Mouse (Mus musculus): ENCODE data around the gene Saysd1.
A peak's percentile ranks its signal among the peaks of the same experiment; 100 is the strongest.

Saysd1 gene

DNA sequence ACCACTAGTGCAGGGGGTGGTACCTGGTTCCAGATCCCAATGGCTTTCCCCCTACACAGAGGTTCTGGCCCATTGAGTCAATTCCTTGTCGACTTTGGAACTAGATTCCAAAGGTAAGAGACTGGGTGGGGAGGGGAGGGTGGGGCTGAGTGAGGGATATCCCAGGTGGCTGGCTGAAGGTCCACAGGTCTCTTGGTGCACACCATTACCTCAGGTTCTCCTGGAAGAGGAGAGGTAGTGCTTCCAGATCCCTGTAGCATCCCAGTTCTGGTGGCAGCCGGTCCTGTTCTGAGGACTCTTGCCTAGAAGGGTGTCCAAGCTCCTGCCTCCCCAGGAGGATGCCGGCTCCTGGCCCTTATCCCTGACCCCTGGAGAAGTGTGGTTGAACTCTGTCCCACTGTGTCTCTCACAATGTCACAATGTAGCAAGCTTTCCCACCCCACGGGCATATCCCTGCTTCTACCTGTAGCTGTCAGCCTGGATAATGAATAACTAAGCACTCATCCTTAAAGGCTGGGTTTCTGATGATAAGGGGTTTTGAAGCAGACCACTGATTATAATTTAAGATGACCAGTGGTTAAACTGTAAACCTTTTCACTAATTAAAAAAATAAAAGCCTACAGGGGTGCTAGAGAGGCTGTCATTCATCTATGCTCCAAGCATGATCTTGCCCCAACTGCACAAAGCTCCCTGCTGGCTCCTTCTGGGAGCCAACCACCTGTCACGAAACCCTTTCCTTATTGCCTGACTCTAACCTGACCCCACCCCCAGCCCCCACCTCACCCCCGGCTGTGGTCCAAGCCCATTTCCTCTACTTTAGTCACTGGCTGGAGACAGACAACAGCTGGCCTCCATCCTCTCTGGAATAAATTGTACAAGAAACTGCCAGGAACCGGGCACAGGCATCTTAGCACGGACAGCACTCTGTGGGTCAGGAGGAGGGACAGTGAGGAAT, 20.7 kb upstream of the Saysd1 start:
- DNase-seq = no peak

DNA sequence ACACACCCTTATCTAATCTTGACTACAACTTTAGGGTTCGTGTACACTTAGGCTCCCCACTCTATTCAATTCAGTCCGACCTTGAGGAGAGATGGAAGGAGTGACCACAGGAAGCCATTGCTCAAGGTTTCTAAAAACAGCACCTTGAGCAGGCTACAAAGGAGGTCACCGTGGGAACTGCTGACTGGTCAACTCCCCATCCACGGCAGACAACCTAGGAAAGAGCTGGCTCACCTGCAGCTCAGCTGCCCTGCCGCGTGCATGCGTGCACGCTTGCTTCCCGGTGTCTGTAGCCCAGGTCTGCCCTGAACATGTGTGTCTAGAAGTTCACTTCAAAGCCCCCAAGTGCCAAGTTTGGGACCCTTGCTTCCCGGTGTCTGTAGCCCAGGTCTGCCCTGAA, 19.3 kb upstream of the Saysd1 start:
- no peak for DNase-seq

DNA sequence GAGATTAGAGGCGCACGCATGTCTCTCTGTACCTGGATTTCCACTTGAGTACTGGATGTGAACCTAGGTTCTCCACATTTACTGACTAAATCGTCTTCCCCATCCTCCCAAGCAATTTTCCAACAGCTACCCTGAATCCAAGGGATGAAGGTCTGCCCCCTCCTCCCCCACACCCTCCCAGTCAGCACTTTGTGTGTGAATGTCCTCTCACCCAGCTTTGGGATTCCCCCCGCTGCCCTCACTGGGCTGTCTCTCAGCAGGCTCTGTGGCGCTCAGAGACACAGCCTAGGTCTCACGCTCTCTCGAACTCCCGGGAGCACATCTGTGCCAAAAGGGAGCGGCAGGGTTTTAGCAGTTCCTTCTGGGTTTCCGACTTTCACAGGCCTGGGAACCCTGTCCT, 17.4 kb upstream of the Saysd1 start:
- no peak for DNase-seq

DNA sequence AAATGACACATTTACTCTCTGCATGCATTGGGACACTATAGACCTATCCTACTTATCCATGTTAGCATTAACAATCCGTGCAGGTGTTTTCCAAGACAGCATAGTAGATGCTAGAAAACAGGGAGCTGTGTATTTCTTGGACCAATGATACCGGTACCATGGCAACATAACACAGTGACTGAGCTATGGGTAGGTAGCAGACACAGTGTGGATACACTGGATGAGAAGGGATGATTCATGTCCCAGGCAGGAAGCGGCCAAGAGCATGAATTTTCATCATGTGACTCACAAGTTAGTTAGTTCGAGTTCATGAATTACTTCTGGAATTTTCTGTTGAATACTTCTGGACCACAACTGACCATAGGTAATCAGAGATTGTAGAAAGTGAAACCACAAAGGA, 16.6 kb upstream of the Saysd1 start:
- no peak for DNase-seq

DNA sequence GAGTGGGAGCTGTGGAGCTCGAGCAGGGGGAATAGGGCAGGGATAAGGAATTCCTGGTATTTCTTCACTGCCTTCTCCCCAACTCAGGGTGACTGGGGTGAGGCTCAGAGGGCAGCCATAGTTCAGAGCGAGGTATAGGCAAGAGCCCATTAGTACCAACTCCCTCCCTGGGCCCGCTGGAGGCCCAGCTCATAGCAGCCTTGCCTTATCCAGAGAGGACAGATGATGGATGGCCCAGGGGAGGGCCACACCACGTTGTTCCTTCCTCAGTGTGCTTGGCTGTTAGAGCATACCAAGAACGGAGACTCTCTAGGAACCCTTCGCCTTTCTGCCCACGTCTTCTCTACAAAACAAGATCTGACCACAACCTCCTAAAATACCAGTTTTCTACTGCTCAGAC, 15.9 kb upstream of the Saysd1 start:
- DNase-seq = no peak

DNA sequence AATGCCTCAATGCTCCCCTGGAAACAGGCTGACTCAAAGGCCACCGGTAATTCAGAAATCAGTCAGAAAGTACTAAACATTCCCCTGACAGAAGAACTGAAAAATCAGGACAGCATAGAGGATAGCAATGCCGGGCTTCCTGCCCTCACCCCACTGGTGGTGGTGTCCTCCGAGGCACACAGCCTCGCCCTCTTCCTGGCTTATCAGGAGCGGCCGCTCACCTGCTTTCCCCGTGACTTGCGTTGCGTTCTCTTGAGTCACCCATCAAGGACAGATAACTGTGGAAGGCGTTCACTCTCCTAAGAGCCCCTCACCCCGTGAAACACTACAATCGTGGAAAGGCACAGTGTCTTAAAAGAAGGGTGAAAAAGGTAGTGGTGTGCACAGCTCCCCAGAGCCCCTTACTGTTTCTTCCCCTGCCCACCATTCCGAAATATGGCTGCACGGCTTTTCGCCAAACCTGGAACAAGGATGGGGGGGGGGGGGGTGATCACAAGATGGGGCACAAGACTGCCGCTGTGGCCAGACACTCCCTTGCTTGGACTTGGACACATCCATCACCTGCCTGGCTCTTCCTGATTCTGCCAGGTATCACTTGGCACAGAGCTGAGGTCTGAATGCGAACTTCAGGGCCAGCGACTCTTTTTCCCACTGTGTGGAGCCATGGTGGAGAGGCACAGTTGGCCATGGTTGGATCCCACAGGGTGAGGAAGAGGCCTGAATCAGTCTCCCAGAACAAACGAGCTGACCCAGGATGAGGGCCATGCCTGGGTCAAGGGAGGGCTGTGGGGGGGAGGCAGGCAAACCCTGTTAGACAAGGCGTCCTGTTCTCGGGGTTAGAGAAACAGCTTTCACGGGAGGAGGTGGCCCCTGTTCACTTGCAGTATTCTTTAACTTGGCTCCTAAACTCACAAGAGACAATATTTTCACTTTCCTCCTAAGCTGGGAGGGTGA, 11.1 kb upstream of the Saysd1 start:
- no peak for DNase-seq

DNA sequence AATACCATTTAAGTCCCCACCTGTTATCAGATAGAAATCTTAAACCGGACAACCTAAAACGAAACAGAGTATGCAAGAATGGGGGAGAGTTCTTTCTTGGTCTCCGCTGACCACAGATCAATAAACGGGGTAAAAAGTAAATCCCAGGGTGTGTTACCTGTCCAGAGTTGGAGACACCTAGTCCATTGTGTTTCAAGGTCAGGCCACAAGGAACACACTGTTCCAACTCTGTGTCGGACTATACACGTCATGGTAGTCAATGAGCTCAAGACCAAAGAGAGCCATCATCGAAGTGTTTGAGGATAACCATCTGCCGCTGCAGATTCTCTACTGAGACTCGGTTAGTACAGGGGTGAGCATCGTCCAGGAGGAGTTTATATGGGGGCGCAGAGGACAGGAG, 10.2 kb upstream of the Saysd1 start:
- DNase-seq = no peak

DNA sequence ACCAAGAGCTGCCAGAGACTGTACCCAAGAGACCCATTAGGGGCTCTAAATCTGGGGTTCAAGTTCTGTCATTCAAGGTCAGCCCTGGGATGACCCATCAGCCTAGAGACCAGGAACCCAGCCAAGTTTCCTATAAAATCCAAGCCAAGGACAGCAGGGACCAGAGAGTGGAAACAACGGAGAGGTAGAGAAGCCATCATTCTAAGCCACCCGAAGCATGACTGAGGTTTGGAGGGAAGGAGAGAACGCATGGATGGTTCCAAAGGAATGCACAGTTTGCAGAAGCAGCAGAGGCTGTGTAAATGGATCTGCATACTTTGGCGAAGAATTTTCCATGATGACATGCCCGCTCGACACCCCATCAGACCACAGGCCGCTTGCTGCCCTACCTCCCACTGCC, 9.5 kb upstream of the Saysd1 start:
- no peak for DNase-seq

DNA sequence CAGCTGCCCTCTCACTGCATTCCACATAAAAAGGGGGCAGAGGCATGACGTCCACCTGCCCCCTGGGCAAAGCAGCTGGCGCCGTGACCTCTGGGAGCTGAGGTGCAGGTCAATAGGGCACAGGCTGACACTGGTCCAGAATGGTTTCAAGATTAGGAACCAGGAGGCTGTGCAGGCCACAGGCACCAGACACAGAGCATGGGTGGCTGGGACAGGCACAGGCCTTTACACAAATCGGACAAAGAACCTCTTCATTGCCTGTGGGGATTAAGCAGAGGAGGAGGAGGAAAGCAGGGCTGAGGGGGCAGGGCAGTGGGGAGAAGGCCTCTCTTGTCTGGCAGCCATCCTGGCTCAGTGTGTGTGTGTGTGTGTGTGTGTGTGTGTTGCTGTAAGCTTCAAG, 5.8 kb upstream of the Saysd1 start:
- peak; percentile 23 for DNase-seq

DNA sequence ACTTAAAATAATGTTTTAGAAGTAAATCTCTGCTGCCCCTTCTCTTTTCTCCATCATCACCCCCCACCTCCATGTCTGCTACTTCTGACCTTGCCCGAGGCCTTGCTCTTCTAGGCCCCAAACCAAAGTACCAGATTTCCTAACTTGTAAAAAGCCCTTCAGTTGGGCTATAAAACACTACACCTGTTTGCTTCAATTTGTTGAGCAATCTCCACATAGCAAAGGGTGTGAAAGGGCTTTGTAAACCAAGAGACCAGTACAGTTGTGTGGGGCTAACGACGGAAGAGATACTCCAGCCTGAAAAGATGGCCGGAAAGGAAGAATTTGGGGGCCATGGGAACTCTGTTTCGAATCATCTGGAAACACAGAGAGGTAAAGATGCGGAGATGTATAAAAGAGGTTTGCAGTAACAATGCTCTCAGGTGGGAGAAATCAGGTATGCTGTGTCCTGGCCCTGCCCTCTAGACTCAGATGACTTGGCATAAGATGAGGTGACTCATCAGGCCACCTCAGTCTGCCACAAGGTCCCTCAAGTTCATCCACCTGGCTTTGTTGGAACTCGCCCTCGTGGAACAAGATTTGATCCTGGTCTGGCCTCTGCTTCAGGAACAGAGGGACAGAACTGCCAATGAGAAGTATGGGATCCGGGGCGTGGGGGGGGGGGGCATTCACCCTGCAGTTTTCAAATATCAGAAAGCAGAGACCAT, 3.2 kb downstream of the Saysd1 start:
- DNase-seq = no peak

DNA sequence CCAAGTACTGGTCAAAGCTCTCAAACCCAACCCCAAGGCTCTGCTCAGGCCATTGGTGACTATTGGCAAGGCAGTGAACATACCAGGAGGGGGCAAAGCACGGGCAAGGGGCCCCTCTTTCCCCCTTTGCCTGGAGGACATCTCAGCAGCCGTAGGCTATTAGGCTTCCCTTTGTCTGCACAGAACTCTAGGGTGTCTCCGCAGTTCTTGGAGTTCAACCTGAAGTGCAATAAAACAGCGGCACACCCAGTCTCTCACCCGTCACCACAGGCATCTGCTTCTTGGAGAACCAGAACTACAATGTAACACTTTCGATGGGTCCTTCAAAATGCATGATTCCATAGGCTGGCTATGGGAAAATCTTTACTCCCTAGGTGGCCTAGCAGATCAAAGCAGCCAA, 10.2 kb downstream of the Saysd1 start:
- DNase-seq = no peak

DNA sequence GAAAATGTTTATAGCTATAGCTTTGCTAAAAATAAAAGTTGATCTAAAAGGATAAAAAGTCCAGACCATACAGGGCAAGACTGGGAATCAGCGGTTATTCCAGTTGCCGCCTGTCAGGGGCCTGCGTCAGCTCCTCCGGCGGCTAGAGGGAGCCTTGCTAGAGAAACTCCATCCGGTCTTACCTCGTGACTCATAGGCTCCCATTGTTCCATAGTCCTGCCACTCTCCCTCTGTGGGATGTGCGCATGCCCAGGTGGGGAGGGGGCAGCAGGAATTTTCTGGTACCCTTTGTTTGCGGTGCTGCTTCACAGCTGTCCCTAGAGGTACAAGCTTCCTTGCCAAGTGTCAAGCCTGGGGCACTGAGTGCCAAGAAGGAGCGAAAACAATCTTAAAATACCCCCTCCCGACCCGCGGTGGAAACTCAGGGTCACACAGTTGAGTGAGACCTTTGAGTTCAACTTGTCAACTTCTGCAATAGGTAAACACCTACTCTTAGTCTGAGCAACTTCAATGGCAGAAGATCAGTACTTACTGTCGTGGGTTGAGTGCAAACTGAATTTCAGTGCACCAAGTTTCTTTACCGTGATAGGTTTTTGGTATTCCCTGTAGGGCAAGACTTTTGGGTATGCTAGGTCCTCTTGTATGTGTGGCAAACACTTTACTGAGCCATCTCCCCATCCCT, 10.8 kb downstream of the Saysd1 start:
- no peak for DNase-seq

DNA sequence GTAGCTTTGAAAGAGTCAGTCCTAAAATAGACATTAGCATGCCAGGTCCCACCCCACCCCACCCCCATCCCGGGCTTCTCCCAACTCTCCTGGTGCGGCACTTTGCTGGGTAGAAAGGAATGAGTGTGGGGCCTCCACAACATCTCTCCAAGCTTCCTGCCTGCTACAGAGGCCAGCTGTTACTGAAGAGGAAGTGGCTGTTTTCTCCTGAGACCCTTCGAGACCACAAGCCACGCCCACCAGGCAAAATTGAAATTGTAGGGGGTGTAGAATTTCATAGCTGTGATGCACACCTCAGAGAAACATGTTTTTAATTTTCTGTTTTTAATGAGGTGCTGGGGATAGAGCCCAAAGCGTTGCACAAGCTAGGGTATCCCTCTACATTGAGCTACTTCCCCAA, 17.5 kb downstream of the Saysd1 start:
- no peak for DNase-seq

DNA sequence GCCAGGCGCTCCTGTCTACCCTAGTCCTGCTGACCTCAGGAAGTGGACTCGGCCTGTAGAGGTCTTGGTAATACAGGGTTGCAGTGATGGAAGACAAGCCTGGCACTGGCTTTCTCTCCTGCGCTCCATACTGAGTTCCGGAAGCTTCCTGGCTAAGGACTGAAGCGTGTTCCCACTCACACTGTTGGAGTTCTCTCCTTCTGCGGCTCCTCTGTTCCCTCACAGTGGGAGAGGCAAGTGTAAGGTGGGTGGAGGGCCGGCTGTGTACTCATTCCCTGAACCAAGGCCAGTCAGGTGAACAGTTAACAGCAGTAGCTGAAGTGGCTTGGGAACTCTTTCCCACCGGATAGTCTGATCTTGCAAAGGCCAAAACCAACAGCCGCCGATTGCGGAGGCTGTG, 18.3 kb downstream of the Saysd1 start:
- no peak for DNase-seq

DNA sequence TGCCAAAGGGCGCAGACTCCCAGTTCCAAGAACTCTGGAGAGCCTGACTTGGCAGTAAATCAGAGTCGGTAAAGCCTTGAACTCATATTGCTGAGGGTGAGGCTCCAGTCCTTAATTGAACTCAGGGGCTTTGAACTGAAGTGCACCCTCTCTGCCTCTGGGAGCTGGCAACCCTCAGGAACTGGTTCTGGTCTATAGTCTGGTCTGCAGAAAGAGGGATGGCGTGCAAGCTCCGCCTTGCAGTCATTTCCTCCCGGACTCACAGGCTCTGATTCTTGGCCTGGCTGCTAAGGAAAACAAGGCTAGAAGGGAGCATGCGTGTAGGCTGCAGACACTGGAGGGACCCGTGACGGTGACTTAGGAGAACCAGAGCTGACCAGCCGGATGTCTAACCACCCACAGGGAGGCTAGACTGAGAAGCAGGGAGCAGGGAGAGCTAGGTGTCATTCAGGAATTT, 22.2 kb downstream of the Saysd1 start:
- no peak for DNase-seq

DNA sequence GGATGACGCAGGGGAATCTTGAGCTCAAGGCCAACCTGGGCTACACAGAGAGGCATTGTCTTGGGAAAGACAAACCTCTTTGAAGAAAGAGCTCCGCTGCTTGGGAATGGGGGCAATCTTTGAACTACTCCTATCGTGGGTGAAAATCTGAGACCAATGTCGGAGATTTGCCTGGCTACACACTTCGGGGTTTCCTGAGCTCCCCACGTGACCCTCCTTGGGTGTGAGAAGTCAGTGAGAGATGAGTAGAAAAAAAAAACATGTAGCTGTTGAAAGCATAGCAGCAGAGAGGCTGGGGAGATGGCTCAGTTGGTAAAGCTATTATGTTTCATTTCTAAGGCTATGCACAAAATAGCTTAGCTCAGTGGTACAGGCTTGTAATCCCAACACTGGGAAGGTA, 23.4 kb downstream of the Saysd1 start:
- no peak for DNase-seq

DNA sequence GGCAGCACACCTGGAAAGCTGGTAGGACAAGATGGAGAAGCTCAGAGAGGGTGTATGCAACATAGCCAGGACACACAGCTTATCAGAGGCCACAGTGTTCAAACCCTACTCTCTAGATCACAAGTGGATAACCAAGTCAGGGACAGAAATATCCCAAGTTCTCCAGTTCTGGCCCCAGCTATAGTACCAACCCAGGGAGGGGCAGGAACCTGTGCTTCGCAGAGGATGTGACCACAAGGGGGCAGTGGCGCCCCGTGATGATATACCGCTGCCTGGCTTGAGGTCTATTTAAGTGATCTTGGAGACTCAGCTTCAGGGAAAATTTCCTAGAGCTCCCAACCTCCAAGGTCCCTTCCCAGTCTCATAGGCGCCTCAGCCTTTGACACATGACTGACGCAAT, 24.4 kb downstream of the Saysd1 start:
- DNase-seq = peak; percentile 79

DNA sequence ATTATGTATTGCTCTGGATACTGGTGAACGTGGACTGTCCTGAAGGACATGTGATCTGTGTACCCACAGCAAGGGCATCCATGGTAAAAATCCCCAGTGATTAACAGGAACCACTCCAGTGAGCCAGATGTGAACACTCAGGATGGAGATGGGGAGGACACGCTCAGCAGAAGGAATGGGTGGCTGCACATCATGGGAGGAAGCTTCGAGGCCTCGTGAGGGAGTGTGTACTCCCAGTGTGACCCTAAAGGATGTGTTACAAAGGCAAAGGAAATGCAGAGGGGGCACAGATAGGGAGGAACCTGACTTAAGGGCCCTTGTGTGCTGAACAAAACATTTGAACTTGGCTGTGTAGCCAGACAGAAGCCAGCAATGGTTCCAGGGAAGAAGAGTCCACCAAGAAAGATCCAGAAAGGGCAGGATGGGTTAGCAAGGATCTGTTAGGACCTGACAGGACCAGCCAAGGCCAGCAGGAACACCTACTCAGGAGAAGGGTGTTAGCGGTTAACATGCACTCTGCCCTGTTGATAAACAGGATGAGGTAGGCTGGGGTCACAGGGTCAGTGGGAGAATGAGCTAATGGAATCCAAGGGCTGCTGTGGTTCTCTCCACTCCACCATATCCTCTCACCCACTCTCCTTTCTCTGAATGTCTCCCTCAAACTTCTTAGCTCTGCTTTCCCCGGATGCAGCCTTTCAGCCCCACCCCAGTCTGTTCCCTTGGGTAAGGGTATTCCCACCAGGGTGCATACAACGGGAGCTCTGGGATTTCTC, 25.0 kb downstream of the Saysd1 start:
- no peak for DNase-seq

DNA sequence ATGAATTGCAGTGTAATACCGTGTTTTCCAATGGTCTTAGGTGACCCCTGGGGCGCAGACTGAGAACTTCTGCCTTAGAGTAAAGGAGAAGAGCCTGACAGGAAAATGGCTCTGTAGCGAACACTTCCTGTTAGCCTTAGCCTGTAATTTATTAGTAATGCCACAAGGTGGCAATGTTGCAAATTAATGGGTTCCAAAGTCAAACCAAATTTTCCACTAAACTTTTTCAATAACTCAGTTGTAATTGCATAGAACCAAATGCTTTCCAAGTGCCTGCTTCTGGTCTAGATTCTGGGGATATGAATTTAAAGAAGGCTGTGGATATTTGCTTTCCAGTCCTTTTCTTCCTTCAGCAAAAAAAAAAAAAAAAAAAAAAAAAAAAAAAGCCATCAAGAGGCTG, 26.1 kb downstream of the Saysd1 start:
- no peak for DNase-seq

DNA sequence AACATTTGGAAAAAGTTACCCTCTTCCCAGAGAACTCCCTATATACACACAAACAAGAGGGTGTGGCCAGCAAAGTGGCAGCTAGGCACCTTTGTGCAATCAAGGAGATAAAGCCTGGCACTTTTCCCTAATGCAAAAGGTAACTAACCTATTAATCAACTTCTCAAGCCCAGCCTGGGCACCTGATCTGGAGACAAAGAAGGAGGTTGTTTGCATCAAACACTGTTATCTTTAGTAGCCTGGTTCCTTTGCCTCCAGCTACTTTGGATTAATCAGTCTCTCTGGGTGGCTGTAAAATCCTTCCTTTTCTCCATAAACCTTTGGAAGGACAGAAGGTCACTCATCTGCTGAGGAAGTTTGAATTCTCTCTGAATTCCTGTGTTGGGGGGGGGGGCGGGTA, 27.4 kb downstream of the Saysd1 start:
- no peak for DNase-seq

DNA sequence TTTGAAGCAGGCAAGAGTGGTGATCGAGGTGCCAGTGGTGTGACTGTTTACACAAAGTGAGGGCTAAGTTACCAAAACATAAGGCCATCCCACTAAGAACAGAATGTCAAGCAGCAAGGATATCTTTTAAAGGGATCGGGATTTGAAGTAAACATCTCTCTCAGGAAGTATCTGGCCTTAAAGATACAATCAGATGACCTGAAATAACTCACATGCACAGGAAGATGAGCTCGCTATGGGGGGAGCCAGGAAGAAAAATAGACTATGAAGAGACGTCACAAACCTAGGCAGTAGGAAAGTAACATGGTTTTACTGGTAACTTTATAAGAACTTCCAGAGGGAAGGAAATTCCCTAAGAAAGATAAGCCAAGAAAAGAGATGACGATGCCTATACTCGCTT, 32.1 kb downstream of the Saysd1 start:
- DNase-seq = no peak

DNA sequence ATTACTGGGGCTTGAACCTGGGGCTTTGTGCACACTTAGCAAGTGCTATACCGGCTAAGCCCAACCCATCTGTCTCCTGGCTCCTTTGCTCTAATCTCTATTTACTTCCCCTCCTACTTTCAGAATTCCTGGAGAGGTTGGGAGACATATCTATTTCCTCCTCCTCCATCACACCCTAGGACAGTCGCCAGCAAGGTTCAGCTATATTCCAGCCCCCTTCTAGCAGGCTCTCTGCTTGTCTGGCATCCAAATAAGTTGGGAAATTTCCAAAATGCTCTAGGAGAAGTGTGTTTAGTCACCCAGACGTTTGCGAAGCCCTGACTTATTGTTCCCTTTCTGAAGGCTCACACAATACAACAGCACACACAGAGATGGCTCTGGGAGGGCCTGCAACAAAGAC, 35.1 kb downstream of the Saysd1 start:
- no peak for DNase-seq

Data from retina, postnatal 1 day (tissue).